Mouse (Mus musculus): ENCODE measurements around the gene Tns1.

GRCm38 (mm10) chr1:74030901-74031360 lies 93.3 kb downstream of the Tns1 start:
- TF ChIP-seq POLR2A (IDR thresholded peaks at IDR 0.05; ENCODE audit: borderline replicate concordance, extremely low read depth, low read depth, low read length), result 0 out of 2 replicates have a peak, but pooled peaks have one; percentile 19
- TF ChIP-seq CTCF (IDR thresholded peaks at IDR 0.05; ENCODE audit: insufficient read depth, low read length), result no peak

Measured in lung, adult 2 months (tissue).